Mouse (Mus musculus): Measurements from ENCODE around the gene Dpysl4. TPM values are rescaled to one million over a fixed set of nuclear protein-coding genes. Genes with fewer than 3 reads are reported as not detected.

The Dpysl4 gene
- polyA plus RNA-seq (2012; rRNA removed): 0.05 and 0.20 TPM in 2 replicates

GRCm38 (mm10) chr7:139085629-139086194 is at the start of gene Dpysl4:
Gene Dpysl4, plus strand, starts transcription at chr7:139086001.

Other genes starting within 250 kb of the Dpysl4 start
- 13.6 and 15.4 TPM in 2 replicates for gene Ppp2r2d, start 239.9 kb upstream of the Dpysl4 start, polyA plus RNA-seq (2012; rRNA removed)
- 5.0 and 6.2 TPM in 2 replicates for gene Mapk1ip1, start 239.7 kb upstream of the Dpysl4 start, polyA plus RNA-seq (2012; rRNA removed)
- 16.6 and 22.1 TPM in 2 replicates for gene Bnip3, start 176.5 kb upstream of the Dpysl4 start, polyA plus RNA-seq (2012; rRNA removed)
- 0.01 and 0.02 TPM in 2 replicates for gene Jakmip3, start 145.3 kb upstream of the Dpysl4 start, polyA plus RNA-seq (2012; rRNA removed)
- 0.48 and 0.58 TPM in 2 replicates for gene Lrrc27, start 127.0 kb downstream of the Dpysl4 start, polyA plus RNA-seq (2012; rRNA removed)
- 0.08 and 0.14 TPM in 2 replicates for gene Stk32c, start 127.3 kb downstream of the Dpysl4 start, polyA plus RNA-seq (2012; rRNA removed)
- gene Pwwp2b, start 162.5 kb downstream of the Dpysl4 start, polyA plus RNA-seq (2012; rRNA removed): 0.89 and 1.0 TPM in 2 replicates

Data from liver, embryonic 14 days (tissue).